Mouse (Mus musculus) stomach, postnatal 0 days (tissue): Measurements from ENCODE around the gene 2310011J03Rik. TPM values are rescaled to one million over a fixed set of nuclear protein-coding genes. Genes with fewer than 3 reads are reported as not detected.

Experiments used
- ATAC-seq: fragments of 200-750 bp; cut with Nextera tagmentation; 2 replicates; pipeline ENCODE4 v1.8.0; 2017; ENCODE audit not compliant: low FRiP score, low TSS enrichment
- DNase-seq: peaks from one replicate; pipeline ENCODE4 v3.0.0-alpha.2; 2016; ENCODE audit warnings: low spot score
- H3K27ac ChIP-seq: fragments of 300-500 bp; sonication (generic); replicated peaks from 2 replicates; pipeline ENCODE4 v1.5.1; 2014; ENCODE audit warnings: mild to moderate bottlenecking, control low read depth
- H3K27me3 ChIP-seq: fragments of 300-500 bp; sonication (generic); 2 replicates; pipeline ENCODE4 v1.6.1; 2014; ENCODE audit warnings: low read length; ENCODE audit not compliant: control insufficient read depth, insufficient read depth
- H3K36me3 ChIP-seq: fragments of 300-500 bp; sonication (generic); 2 replicates; pipeline ENCODE4 v1.6.1; 2014; ENCODE audit warnings: low read length, mixed read lengths; ENCODE audit not compliant: control insufficient read depth, insufficient read depth
- H3K4me1 ChIP-seq: fragments of 300-500 bp; sonication (generic); replicated peaks from 2 replicates; pipeline ENCODE4 v1.6.1; 2014; ENCODE audit warnings: antibody characterized with exemption; ENCODE audit not compliant: control insufficient read depth, insufficient read depth
- H3K4me2 ChIP-seq: fragments of 300-500 bp; sonication (generic); replicated peaks from 2 replicates; pipeline ENCODE4 v1.6.1; 2014; ENCODE audit warnings: low read depth, mild to moderate bottlenecking, control low read depth, moderate library complexity
- H3K4me3 ChIP-seq: fragments of 300-500 bp; sonication (generic); 2 replicates; pipeline ENCODE4 v1.5.1; 2014; ENCODE audit warnings: low read depth, low read length, control low read depth
- H3K9ac ChIP-seq: fragments of 300-500 bp; sonication (generic); 2 replicates; pipeline ENCODE4 v1.6.1; 2014; ENCODE audit warnings: mild to moderate bottlenecking, low read length, control low read depth, mixed read lengths
- H3K9me3 ChIP-seq: fragments of 300-500 bp; sonication (generic); 2 replicates; pipeline ENCODE4 v1.6.1; 2016; ENCODE audit warnings: low read length; ENCODE audit not compliant: control insufficient read depth
- CTCF ChIP-seq: IDR thresholded peaks from 2 replicates; pipeline ENCODE4 v1.5.1; 2016; ENCODE audit warnings: antibody characterized with exemption, low read depth, mild to moderate bottlenecking, moderate library complexity
- EP300 ChIP-seq: optimal IDR thresholded peaks from 2 replicates; pipeline ENCODE3; 2016; ENCODE audit warnings: antibody characterized with exemption
- WGBS: fragments of 180-500 bp; shearing (Covaris S2); extraction: QIAGEN DNeasy Blood & Tissue Kit; methylation state at CpG from one replicate; pipeline ENCODE4 v1.1.7; 2014; 5-methylcytosine and 5-hydroxymethylcytosine counted together
- polyA plus RNA-seq: library from polyadenylated mRNA; unstranded; fragments of >200 nt; fragmentation: Nextera tagmentation; extraction: Ambion mirVana; gene quantifications from 2 replicates; pipeline ENCODE4 v1.2.1, GENCODE M21; 2015

2310011J03Rik gene
- polyA plus RNA-seq, 1 experiment from 2014 or later = 50.3 TPM

- Histone ChIP-seq H3K4me2 (peak overlapping the region; percentile 77), H3K4me3 (no peak overlapping the region; the same call in 1 of the 2 replicates), H3K36me3 (no peaks in the 10 kb centered on the region), H3K9me3 (no peaks in the 10 kb centered on the region), H3K4me1 (peaks cover 9% of the 10 kb centered on the region; the same call in 1 of the 2 replicates), H3K9ac (peak overlapping the region; percentile 41; the same call in 1 of the 2 replicates), H3K27ac (0 out of 2 replicates have a peak overlapping the region, but pooled peaks have one; percentile 40), H3K27me3 (no peaks in the 10 kb centered on the region)
- ATAC-seq (no peak), DNase-seq (no peak)
- TF ChIP-seq CTCF (no peak), EP300 (no peak)
- WGBS = 38% methylated on average over 2 of the region's 2 CpGs
Measured at GRCm38 (mm10) chr10:80330888-80331287, 10.6 kb upstream of the 2310011J03Rik start.

GRCm38 (mm10) chr10:80330084-80330483, 9.7 kb upstream of the 2310011J03Rik start:
- peak overlapping the region; percentile 35 for H3K4me3 ChIP-seq
- ATAC-seq (no peak), DNase-seq (no peak)
- WGBS = 1% methylated on average over 40 of the region's 41 CpGs
- peak overlapping the region; percentile 41 for H3K9ac ChIP-seq
- peaks cover 9% of the 10 kb centered on the region; the same call in 1 of the 2 replicates for H3K4me1 ChIP-seq
- no peaks in the 10 kb centered on the region for H3K27me3 ChIP-seq
- H3K27ac ChIP-seq = peak overlapping the region; percentile 56; the same call in 1 of the 2 replicates
- TF ChIP-seq EP300 (no peak), CTCF (no peak)
- H3K4me2 ChIP-seq = peak overlapping the region; percentile 77
- no peaks in the 10 kb centered on the region for H3K9me3 ChIP-seq
- no peaks in the 10 kb centered on the region for H3K36me3 ChIP-seq

GRCm38 (mm10) chr10:80329273-80330081, 9.1 kb upstream of the 2310011J03Rik start, which contains the start of the genes Pcsk4 and Reep6:
Pcsk4 (minus strand) TSS chr10:80329498.
Reep6 (plus strand) TSS chr10:80329953.
- no peak for TF ChIP-seq EP300
- TF ChIP-seq CTCF = no peak
- ATAC-seq (peak; percentile 95), DNase-seq (peak; percentile 99)
- H3K4me3 ChIP-seq = peak within 1 kb of the TSS; percentile 35
- peak within 1 kb of the TSS; percentile 56; the same call in 1 of the 2 replicates for H3K27ac ChIP-seq
- no peaks in the 10 kb centered on the region for H3K36me3 ChIP-seq
- no peaks in the 10 kb centered on the region for H3K27me3 ChIP-seq
- H3K4me1 ChIP-seq = peaks cover 9% of the 10 kb centered on the region; the same call in 1 of the 2 replicates
- peak within 1 kb of the TSS; percentile 41 for H3K9ac ChIP-seq
- WGBS = 3% methylated on average over 36 of the region's 36 CpGs
- H3K9me3 ChIP-seq = no peaks in the 10 kb centered on the region
- peak within 1 kb of the TSS; percentile 77 for H3K4me2 ChIP-seq

- WGBS = 76% methylated on average over 21 of the region's 21 CpGs
- no peak for TF ChIP-seq EP300
- no peak for TF ChIP-seq CTCF
- ATAC-seq = no peak
- no peaks in the 10 kb centered on the region for H3K27me3 ChIP-seq
- no peak overlapping the region for H3K4me2 ChIP-seq
- no peak overlapping the region for H3K4me3 ChIP-seq
- no peak for DNase-seq
- no peaks in the 10 kb centered on the region for H3K9me3 ChIP-seq
- no peaks in the 10 kb centered on the region for H3K36me3 ChIP-seq
- H3K4me1 ChIP-seq = peaks cover 8% of the 10 kb centered on the region; the same call in 1 of the 2 replicates
- H3K9ac ChIP-seq = no peak overlapping the region
- H3K27ac ChIP-seq = no peak overlapping the region
Measured at GRCm38 (mm10) chr10:80325045-80325444, 4.7 kb upstream of the 2310011J03Rik start.

GRCm38 (mm10) chr10:80324120-80325037, 4.0 kb upstream of the 2310011J03Rik start:
- H3K27ac ChIP-seq = no peak overlapping the region
- H3K9ac ChIP-seq = no peak overlapping the region
- ATAC-seq (no peak), DNase-seq (no peak)
- no peaks in the 10 kb centered on the region for H3K9me3 ChIP-seq
- H3K4me3 ChIP-seq = no peak overlapping the region
- H3K27me3 ChIP-seq = no peaks in the 10 kb centered on the region
- H3K4me1 ChIP-seq = peaks cover 10% of the 10 kb centered on the region; the same call in 1 of the 2 replicates
- 78% methylated on average over 17 of the region's 17 CpGs for WGBS
- no peaks in the 10 kb centered on the region for H3K36me3 ChIP-seq
- TF ChIP-seq EP300 = no peak
- TF ChIP-seq CTCF = no peak
- H3K4me2 ChIP-seq = peak overlapping the region; percentile 97; the same call in 1 of the 2 replicates
